Mouse (Mus musculus) adrenal gland, adult (tissue): Measurements from ENCODE around the gene Cox5b.

Source experiments
- DNase-seq, 2 experiments: peaks; one replicate each; pipeline ENCODE4 v3.0.0; 2022 to 2023; ENCODE audit warnings: low spot score in 1 of 2; ENCODE audit not compliant: inconsistent age in 2 of 2

The Cox5b gene

DNA sequence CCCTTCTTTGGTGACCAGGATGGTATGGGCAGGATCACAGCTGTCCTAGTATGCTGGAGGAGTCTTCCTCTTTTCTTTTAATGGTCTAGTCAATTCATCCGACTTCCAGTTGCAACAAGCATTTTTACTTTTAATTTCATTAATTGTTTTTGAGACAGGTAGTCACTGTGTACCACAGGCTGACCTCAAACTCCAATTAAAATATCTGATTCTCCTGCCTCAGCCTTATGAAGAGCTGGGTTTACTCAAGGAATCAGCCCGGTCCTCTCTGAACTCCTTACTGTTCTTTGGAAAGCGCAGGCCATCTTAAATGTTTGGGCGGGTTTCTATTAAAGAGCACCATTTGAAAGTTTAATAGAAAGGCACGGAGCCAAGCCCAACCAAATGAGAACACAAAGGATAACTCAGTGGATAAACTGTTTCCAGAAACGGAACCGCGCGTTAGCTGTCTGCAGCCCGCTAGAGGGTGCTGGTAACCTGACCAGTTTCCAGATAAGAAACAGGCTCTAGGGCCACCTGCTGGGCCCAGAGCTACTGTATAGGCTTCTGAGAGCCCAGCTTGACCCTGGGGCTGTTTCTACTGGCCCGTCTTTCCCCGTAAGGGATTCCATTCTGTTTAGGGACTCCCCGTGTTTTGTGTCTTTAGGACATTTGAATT is 7.3 kb upstream of the Cox5b start:
- DNase-seq = peak; percentile 81 to 92

GRCm38 (mm10) chr1:36690671-36691235 is 496 bp upstream of the Cox5b start:
- DNase-seq = peak in 1 of 2 experiments; percentile 51

- DNase-seq = no peak
Observed at GRCm38 (mm10) chr1:36694871-36695270, 3.6 kb downstream of the Cox5b start.

DNA sequence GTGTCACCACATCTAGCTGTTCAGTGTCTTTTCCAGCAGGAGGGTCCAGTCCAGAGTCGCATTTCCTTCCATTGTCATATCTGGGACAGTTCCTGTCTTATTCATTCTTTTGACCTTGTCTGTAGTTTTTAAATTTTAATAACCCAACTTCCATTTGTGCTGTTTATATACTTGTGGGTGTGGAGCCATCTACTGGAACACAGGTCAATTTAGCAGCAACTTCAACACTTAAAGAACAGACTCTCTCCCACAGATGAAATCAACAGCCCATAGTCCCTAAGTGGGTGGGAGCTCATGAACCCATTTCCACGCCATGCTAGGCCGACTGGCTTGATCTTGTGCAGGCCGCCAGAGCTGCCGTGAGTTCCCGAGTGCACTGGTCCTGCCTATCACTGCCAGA is 5.2 kb downstream of the Cox5b start:
- DNase-seq = peak in 1 of 2 experiments; percentile 60

DNA sequence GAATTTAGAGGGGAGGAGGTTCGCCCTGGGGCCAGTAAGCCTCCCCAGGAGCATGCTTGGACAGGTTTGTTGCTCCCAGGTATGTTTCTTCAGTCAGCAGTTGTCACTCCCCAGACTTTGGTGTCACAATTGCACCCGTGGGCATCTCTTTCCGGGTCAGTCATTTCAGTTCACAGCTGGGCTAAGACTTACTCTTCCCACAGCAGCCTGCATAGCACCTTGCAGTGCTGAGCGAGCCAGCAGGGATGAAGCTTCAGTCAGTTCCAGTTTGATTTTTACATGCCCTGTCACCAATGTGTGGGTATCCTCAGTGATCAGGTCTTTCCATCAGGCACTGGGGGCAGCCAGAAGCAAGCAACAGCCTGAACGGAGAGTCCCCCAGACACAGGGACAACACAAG is 5.8 kb downstream of the Cox5b start:
- DNase-seq = no peak

DNA sequence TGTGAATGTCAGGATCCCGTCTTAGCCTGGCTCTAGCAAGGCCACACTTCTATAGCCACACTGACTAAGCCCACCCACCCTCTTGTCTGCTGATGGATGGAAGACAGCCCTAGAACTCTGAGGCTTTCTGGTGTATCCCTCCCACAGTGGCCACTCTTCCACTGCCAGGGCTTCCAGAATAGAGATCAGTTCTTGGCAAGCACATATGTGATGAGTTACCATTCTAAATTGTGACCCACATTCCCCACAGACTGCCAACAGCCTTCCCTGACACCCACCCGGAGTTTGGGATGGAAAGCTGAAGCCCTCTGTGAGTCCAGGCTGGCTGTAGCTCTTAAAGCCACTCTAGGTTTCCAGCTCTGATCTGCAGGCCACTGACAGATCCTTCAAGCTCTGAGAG is 15.9 kb downstream of the Cox5b start:
- no peak for DNase-seq

DNA sequence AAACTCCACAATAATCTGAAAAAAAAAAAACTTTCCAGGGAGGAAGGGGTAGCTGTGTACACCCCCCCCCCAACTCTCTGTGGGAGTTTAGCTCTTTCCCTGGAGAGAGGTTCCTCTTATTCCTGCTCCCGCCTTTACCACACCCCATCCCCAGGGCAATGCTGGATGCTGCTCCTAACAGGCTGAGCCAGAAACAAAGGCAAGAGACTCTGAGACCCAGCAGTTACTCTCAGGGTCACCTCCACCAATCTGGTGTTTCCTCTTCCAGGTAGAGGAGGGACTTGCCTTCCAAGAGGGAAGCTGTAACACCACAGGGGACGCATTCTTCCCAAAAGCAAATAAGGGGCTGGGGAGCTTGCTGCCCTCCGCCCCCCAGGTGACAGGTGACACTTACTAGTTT is 16.5 kb downstream of the Cox5b start:
- no peak for DNase-seq

DNA sequence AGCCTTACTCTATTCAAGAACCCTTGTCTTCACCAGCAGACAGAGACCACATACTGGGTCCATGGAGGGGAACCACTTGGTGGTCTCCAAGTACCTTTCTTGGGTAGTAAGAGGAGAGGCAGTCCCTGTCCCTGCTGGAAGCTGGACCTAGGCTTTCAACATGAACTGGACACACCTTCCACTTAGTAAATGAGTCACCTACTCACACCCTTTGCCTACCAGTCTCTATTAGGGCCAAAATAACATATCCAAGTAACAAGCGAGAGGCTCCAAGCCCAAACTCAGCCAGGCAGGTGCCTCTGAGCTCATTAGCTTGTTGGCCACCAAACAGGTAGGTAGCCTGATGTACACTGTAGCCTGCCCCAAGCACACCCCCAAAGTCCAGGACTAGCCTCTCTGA is 17.4 kb downstream of the Cox5b start:
- DNase-seq = no peak

DNA sequence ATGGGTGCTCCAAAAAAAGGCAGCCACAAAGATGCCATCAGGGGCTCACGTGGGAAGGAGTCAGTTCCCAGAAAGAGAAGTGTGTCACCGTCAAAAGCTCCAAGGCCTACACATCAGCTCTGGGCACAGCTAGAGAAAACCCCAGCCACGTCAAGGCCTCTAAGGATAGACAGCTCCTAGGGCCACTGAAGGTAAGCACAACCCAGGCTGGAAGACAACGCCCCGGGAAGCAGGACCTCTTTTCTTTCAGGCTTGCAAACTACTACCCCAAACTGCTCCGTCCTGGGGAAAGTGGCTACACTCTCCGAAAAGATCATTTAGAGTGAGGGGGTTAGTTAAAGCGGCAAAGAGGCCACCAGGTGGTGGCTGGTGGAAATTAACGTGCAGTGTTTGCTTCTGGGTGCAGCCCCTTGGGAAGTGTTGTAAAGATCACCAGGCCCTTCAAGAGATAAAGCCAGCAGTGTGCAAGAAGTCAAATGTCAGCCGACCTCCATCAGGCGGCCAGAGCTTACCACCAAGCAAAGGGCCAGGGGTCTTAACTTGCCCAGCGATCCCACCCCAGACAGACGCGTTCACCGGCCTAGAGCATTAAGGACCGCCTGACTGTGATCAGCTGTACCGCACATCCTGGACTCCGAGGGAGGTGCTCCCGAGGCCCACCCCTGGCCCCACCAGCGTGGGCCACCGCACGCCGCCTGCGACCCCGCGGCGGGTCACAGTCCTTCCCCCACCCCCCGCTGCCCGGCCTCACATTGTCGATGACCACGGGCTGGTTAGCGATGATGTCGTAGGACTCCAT is 18.0 kb downstream of the Cox5b start:
- peak; percentile 66 to 89 for DNase-seq

DNA sequence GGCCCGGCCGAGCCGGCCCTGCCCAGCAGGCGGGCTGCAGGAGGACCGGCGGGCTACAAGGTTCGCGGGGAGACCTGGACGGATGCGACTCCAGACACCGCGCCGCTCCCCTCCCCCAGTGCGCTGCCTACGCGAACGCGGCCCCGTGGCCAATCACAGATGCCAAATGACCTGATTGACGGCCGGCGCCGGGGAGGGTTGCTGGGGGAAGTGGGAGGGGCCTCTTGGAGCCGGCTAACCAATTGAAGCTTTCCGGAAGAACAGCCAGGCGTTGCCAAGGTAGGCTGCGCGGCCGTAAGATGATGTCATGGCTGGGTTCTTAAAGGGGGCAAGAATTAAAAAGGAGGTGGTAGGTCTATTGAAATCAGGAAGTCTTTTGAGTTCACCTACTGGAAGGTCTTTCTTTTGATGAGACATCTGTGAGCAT is 18.6 kb downstream of the Cox5b start, which contains the start of gene 4933424G06Rik:
4933424G06Rik (plus strand) TSS at position 296 of the 427 bp plus-strand sequence.
- peak; percentile 99 for DNase-seq

DNA sequence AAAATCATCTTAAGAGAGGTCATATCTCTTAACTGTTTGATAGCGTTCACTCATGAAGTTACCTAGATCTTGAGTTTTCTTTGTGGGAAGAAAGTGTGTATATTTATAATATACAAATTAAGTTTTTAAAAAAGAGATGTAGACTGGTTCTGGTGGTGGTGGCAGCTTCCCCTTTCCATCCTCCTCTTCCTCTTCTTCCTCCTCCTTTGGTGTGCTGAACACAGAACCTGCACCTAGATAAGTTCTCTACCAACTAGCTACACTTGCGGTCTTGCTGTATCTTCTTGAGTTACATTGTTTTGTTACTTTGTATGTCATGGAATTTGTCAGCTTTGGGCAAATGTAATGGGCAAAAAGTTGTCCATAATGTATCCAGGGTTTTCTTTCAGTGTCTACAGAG is 19.9 kb downstream of the Cox5b start:
- no peak for DNase-seq

DNA sequence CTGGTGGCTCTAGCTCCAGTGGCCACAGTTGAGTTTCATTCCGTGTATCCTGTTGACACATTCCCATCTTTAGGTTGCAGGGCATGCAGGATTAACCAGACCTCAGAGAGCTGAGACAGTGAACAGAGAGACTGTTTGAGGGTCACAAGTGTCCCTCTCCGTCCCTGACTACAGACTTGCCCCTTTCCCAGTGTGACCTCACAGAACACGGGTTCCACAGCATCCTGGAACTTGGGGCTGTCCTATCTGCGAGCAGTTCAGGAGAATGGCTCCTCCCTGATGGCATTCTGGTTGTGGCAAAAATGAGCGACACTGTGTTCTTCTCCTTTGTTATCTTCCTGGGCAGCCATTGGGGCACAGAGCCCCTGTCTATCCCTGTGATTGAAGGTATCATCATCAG is 23.1 kb downstream of the Cox5b start, which contains the start of gene Actr1b:
Actr1b (minus strand) TSS at position 112 of the 400 bp plus-strand sequence.
- DNase-seq = no peak

DNA sequence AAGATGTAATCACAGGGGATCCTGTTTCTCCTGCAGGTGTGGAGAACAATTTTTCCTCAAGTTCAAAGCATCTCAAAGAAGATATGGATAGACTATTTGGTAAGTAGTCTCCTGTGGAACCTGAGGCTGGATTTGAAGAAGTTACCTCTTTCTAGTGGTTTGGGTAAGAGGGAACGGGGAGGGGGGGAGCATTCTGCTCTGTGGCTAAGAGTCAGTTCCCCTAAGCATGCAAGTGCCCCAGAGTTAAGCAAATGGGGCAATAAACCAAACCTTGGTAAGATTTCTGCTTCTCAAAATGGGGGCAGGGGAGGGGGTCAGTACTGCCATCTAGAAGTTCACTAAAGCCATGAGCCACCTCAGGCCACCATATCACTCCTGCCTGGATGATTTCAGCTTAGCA is 27.5 kb downstream of the Cox5b start:
- no peak for DNase-seq

GRCm38 (mm10) chr1:36723146-36724056 is 32.2 kb downstream of the Cox5b start:
- DNase-seq = no peak

- no peak for DNase-seq
Observed at GRCm38 (mm10) chr1:36724057-36724431, 32.8 kb downstream of the Cox5b start.

- peak; percentile 67 to 92 for DNase-seq
Observed at GRCm38 (mm10) chr1:36737300-36737699, 46.1 kb downstream of the Cox5b start.

DNA sequence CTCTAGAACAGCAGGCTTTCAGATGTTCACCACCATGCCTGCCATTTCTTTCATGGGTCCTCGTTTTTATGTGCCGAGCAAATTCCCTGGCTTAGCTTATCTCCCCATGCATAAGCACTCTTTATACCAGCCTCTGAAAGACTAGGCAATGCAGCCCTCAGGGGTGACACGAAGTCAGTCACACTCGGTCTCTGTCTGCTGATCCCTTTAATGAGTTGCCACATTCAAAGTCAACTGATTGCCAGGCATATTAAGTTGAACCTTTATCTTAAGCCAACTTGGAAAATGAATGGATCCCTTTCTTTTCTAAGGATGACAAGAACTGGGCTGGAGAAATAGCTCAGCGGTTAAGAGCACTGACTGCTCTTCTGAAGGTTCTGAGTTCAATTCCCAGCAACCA is 48.0 kb downstream of the Cox5b start:
- DNase-seq = no peak

DNA sequence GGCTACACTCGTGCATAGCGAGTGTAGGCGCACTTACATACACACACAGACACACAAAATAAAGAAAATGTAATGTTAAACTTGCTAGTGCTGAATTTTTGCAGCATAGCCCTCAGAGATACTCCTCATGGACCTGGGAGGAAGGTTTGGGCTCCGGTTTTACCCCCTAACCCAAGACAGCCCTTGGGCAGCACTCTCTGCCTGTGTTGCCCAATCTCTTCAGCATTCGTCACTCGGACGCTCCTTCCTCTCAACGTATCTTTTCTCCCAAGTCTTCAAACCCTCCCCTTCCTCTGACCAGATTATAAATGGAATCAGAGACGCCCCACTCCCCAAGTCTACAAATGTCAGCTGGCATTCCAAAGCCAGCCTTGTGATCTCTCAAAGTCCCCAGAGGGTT is 51.8 kb downstream of the Cox5b start:
- no peak for DNase-seq
